Mouse (Mus musculus) heart, postnatal 0 days (tissue): ENCODE data around the gene Nkiras2.

Experiments
- CTCF ChIP-seq: IDR thresholded peaks from 2 replicates; pipeline ENCODE4 v1.5.1; 2016; ENCODE audit warnings: antibody characterized with exemption, control low read depth, low read depth
- EP300 ChIP-seq: IDR thresholded peaks from 2 replicates; pipeline ENCODE4 v1.6.1; 2016; ENCODE audit warnings: antibody characterized with exemption, low read depth

DNA sequence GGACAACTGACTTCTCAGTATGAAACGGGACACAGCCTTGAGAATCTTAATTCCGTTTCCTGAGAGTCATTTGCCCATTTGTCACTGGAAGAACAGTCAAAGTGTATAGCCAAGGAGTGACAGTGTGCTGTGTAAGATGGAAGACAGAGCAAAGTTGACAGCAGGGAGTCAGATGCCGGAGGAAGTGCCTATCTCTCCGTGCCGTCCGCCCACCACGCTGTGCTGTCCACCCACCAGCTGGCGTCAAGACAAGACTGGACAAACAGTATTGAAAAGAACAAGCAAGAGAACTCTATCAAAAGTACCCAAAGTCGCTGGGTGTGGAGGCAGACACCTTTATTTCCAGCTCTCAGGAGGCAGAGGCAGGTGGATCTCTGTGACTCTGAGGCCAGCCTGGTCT, 15.9 kb upstream of the Nkiras2 start:
- TF ChIP-seq EP300 (no peak), CTCF (no peak)
